Mouse (Mus musculus) heart, adult 2 months (tissue): ENCODE data around the gene Mipep. TPM values are rescaled to one million over a fixed set of nuclear protein-coding genes. Genes with fewer than 3 reads are reported as not detected.

Source experiments
- DNase-seq, 2 experiments: peaks; one replicate each; pipeline ENCODE4 v3.0.0; 2021
- H3K27ac ChIP-seq: fragments of 200-600 bp; 2 replicates; pipeline ENCODE4 v1.8.1; 2022
- H3K27me3 ChIP-seq: fragments of 200-500 bp; 2 replicates; pipeline ENCODE4 v1.6.1; 2012; ENCODE audit warnings: mild to moderate bottlenecking, low read length, inconsistent platforms, mixed read lengths; ENCODE audit not compliant: control insufficient read depth, insufficient read depth
- H3K36me3 ChIP-seq: fragments of 200-500 bp; 2 replicates; pipeline ENCODE4 v1.6.1; 2012; ENCODE audit warnings: low read length, inconsistent platforms; ENCODE audit not compliant: control insufficient read depth, insufficient read depth
- H3K4me1 ChIP-seq: fragments of 200-500 bp; 2 replicates; pipeline ENCODE4 v1.6.1; 2011; ENCODE audit warnings: low read length; ENCODE audit not compliant: control insufficient read depth, insufficient read depth
- H3K4me3 ChIP-seq: fragments of 200-600 bp; 2 replicates; pipeline ENCODE4 v1.8.1; 2022
- H3K79me2 ChIP-seq: fragments of 200-500 bp; replicated peaks from 2 replicates; pipeline ENCODE4 v1.6.1; 2012; ENCODE audit warnings: mild to moderate bottlenecking, inconsistent platforms, low read length, moderate library complexity, mixed read lengths; ENCODE audit not compliant: control insufficient read depth, insufficient read depth
- H3K9ac ChIP-seq: fragments of 200-500 bp; 2 replicates; pipeline ENCODE4 v1.6.1; 2012; ENCODE audit warnings: low read depth, mild to moderate bottlenecking, control low read depth, inconsistent platforms, low read length, mixed read lengths
- CTCF ChIP-seq: fragments of 200-600 bp; IDR thresholded peaks from 2 replicates; pipeline ENCODE4 v1.8.1; 2022; ENCODE audit warnings: antibody characterized with exemption, mild to moderate bottlenecking, moderate library complexity
- EP300 ChIP-seq: fragments of 200-500 bp; IDR thresholded peaks from 2 replicates; pipeline ENCODE4 v1.6.1; 2011; ENCODE audit warnings: low read depth, low read length, control low read depth; ENCODE audit not compliant: insufficient read depth
- POLR2A ChIP-seq: fragments of 200-500 bp; IDR thresholded peaks from 2 replicates; pipeline ENCODE4 v1.6.1; 2011; ENCODE audit warnings: mild to moderate bottlenecking, low read depth, low read length, control low read depth; ENCODE audit not compliant: insufficient read depth
- WGBS: fragments of 180-500 bp; shearing (Covaris S2); methylation state at CpG from one replicate; pipeline ENCODE4 v1.1.7; 2018; 5-methylcytosine and 5-hydroxymethylcytosine counted together
- intact Hi-C: fragments of 180-260 bp; cut with DNase I; formaldehyde crosslinking; loops from one replicate; pipeline ENCODE4 v1.15.1; 2025
- polyA plus RNA-seq: library from polyadenylated mRNA; depleted of rRNA; stranded (reverse); fragments of >200 nt; gene quantifications from 2 replicates; pipeline ENCODE4 v1.2.3, GENCODE M21; 2012; rRNA removed
- total RNA-seq, 2 experiments: library from RNA; stranded (reverse); gene quantifications; 2 replicates each; pipeline ENCODE4 v1.2.3; 2021

Mipep gene
- total and polyA plus RNA-seq, 3 experiments, result 26.0 to 71.8 (median 61.6) TPM

DNA sequence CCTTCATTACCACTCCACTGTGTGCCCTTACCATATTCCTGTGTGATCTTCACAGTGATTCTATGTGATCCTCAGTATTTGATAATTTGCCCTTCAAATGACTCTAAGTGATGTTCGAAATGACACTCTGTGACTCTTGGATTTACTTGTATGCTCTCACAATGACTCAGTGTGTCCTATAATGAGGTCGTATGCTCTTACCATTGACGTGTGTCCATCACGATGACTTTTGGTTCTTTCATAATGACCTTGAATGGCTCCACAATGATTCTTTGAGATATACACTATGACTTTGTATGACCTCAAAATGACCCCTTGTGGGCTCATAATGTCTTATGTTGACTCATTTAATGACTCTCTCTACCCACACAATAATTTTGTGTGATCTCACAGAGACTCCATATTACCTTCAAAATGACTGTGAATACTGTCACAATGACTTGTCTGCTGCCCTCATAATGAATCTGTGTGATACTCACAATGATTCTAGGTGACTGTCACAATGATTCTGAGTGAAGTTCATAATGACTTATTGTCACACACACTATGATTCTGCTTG lies 153.2 kb downstream of the Mipep start:
- TF ChIP-seq EP300 (no peak), POLR2A (no peak), CTCF (no peak)
- H3K36me3 ChIP-seq, result no peaks in the 10 kb centered on the region
- WGBS, result 93% methylated on average over 4 of the region's 4 CpGs
- H3K4me1 ChIP-seq, result no peaks in the 10 kb centered on the region
- no peak overlapping the region for H3K4me3 ChIP-seq
- intact Hi-C loops, result no loop called here
- H3K27me3 ChIP-seq, result no peaks in the 10 kb centered on the region
- H3K27ac ChIP-seq, result no peak overlapping the region
- no peak overlapping the region for H3K9ac ChIP-seq
- no peaks in the 10 kb centered on the region for H3K79me2 ChIP-seq
- no peak for DNase-seq

Other genes with a start within 250 kb of the Mipep start
- 10 to 100 TPM; 13.1 to 14.7 TPM for gene Spata13, start 150.6 kb upstream of the Mipep start, total RNA-seq
- 9.5 and 14.4 TPM in 2 replicates for gene Spata13, start 150.6 kb upstream of the Mipep start, polyA plus RNA-seq
- gene C1qtnf9, start 16.4 kb upstream of the Mipep start, total RNA-seq, result 10 to 100 TPM; 44.0 to 45.5 TPM
- gene C1qtnf9, start 16.4 kb upstream of the Mipep start, polyA plus RNA-seq, result 27.8 and 59.4 TPM in 2 replicates